Mouse (Mus musculus) G1E (cell line): Measurements from ENCODE around the gene Asah2. TPM values are rescaled to one million over a fixed set of nuclear protein-coding genes. Genes with fewer than 3 reads are reported as not detected.

Experiments
- ATAC-seq: 2 replicates; pipeline ENCODE4 v1.8.0; 2016; ENCODE audit warnings: mild to moderate bottlenecking; ENCODE audit not compliant: insufficient number of reproducible peaks, poor library complexity, low FRiP score, severe bottlenecking; ENCODE audit errors: extremely low read depth
- DNase-seq: peaks from one replicate; pipeline ENCODE4 v3.0.0; 2012; ENCODE audit warnings: low spot score
- H3K27me3 ChIP-seq: 2 replicates; pipeline ENCODE4 v1.6.1; 2012; ENCODE audit warnings: mild to moderate bottlenecking, low read length, inconsistent platforms; ENCODE audit not compliant: insufficient read depth
- H3K36me3 ChIP-seq: replicated peaks from 2 replicates; pipeline ENCODE3; 2012; ENCODE audit warnings: mild to moderate bottlenecking, inconsistent platforms
- H3K4me1 ChIP-seq: 2 replicates; pipeline ENCODE4 v1.6.1; 2012; ENCODE audit warnings: low read depth, low read length, inconsistent platforms, mixed read lengths; ENCODE audit not compliant: insufficient read depth
- H3K4me3 ChIP-seq: 2 replicates; pipeline ENCODE4 v1.5.1; 2012; ENCODE audit warnings: low read depth, mild to moderate bottlenecking, inconsistent platforms, low read length, moderate library complexity, mixed read lengths
- H3K9me3 ChIP-seq: replicated peaks from 2 replicates; pipeline ENCODE4 v1.6.1; 2012; ENCODE audit warnings: inconsistent platforms
- CTCF ChIP-seq: IDR thresholded peaks from 2 replicates; pipeline ENCODE4 v1.5.1; 2012; ENCODE audit warnings: low read depth, low read length, inconsistent platforms, mixed read lengths
- GATA1 ChIP-seq: IDR thresholded peaks from 2 replicates; pipeline ENCODE4 v1.6.1; 2012; ENCODE audit warnings: borderline replicate concordance, low read length, inconsistent platforms, mixed read lengths
- GATA2 ChIP-seq: IDR thresholded peaks from 2 replicates; pipeline ENCODE4 v1.6.1; 2012; ENCODE audit warnings: low read depth, low read length, inconsistent platforms, borderline replicate concordance
- POLR2AphosphoS5 ChIP-seq: IDR thresholded peaks from 2 replicates; pipeline ENCODE4 v1.6.1; 2012; ENCODE audit warnings: low read depth, low read length, inconsistent platforms; ENCODE audit not compliant: insufficient replicate concordance
- TAL1 ChIP-seq: conservative IDR thresholded peaks from 2 replicates; pipeline ENCODE4 v1.6.1; 2012; ENCODE audit warnings: low read depth, low read length, inconsistent platforms, mixed read lengths
- polyA plus RNA-seq: library from polyadenylated mRNA; stranded (reverse); fragments of >175 nt; gene quantifications from 2 replicates; pipeline ENCODE4 v1.2.3, GENCODE M21; 2012
- total RNA-seq, 2 experiments: library from RNA; stranded (forward) in 1 of 2; stranded (reverse) in 1 of 2; fragments of 200-1000 nt in 1 of 2; fragments of >200 nt in 1 of 2; fragmentation: Nextera tagmentation in 1 of 2; gene quantifications; 2 replicates each; pipeline ENCODE4 v1.2.3; 2014 to 2017

The Asah2 gene
- total and polyA plus RNA-seq, 3 experiments: 0.07 to 0.93 (median 0.83) TPM

DNA sequence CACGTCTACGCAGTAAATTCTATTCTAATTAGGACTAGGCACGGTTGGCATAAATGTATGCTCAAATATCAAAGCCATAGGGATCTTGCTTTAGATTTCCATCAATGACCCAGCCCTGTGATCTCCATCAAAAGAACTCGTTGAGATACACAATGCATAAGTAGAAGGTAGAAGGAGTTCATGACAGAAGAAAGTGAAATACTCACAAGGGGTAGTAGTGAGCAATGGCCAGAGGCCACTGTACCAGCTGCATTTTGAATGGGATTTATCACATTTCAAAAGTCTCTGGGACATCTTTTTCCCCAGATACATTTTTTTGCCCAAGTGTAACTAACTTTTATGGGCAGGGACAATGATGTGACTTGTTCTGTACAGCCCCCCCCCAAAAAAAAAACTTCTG is 153.7 kb downstream of the Asah2 start:
- TF ChIP-seq GATA1 (no peak), GATA2 (no peak), CTCF (no peak), POLR2AphosphoS5 (no peak), TAL1 (no peak)
- ATAC-seq: no peak
- peaks cover 4% of the 10 kb centered on the region; the same call in 1 of the 2 replicates for H3K27me3 ChIP-seq
- no peaks in the 10 kb centered on the region for H3K9me3 ChIP-seq
- H3K4me3 ChIP-seq: no peak overlapping the region
- DNase-seq: no peak
- no peaks in the 10 kb centered on the region for H3K4me1 ChIP-seq
- no peaks in the 10 kb centered on the region for H3K36me3 ChIP-seq

GRCm38 (mm10) chr19:31953799-31954198 is 154.2 kb downstream of the Asah2 start:
- TF ChIP-seq TAL1: no peak
- no peak for TF ChIP-seq GATA2
- TF ChIP-seq POLR2AphosphoS5: no peak
- TF ChIP-seq CTCF: no peak
- TF ChIP-seq GATA1: no peak
- Histone ChIP-seq H3K36me3 (no peaks in the 10 kb centered on the region), H3K4me1 (no peaks in the 10 kb centered on the region), H3K4me3 (no peak overlapping the region), H3K9me3 (no peaks in the 10 kb centered on the region), H3K27me3 (peaks cover 4% of the 10 kb centered on the region; the same call in 1 of the 2 replicates)
- DNase-seq (no peak), ATAC-seq (no peak)

GRCm38 (mm10) chr19:31950793-31951489 is 157.1 kb downstream of the Asah2 start:
- Histone ChIP-seq H3K36me3 (no peaks in the 10 kb centered on the region), H3K4me1 (no peaks in the 10 kb centered on the region), H3K4me3 (no peak overlapping the region), H3K27me3 (peaks cover 2% of the 10 kb centered on the region; the same call in 1 of the 2 replicates), H3K9me3 (no peaks in the 10 kb centered on the region)
- no peak for DNase-seq
- TF ChIP-seq TAL1 (no peak), POLR2AphosphoS5 (no peak), GATA2 (no peak), CTCF (no peak)
- no peak for ATAC-seq

Other genes with a start within 250 kb of the Asah2 start
- not detected in 2 replicates for gene A1cf, start 239.4 kb downstream of the Asah2 start, total RNA-seq (2014; fragmentation: Nextera tagmentation)
- gene A1cf, start 239.4 kb downstream of the Asah2 start, total RNA-seq (2017): 0.06 and 0.27 TPM in 2 replicates
- gene A1cf, start 239.4 kb downstream of the Asah2 start, polyA plus RNA-seq: not detected in 2 replicates